Mouse (Mus musculus) embryo, embryonic 11 days (tissue): ENCODE measurements around the gene Mansc4.

Experiments used
- DNase-seq: peaks from one replicate; pipeline ENCODE4 v3.0.0-alpha.2; 2015

The Mansc4 gene

DNA sequence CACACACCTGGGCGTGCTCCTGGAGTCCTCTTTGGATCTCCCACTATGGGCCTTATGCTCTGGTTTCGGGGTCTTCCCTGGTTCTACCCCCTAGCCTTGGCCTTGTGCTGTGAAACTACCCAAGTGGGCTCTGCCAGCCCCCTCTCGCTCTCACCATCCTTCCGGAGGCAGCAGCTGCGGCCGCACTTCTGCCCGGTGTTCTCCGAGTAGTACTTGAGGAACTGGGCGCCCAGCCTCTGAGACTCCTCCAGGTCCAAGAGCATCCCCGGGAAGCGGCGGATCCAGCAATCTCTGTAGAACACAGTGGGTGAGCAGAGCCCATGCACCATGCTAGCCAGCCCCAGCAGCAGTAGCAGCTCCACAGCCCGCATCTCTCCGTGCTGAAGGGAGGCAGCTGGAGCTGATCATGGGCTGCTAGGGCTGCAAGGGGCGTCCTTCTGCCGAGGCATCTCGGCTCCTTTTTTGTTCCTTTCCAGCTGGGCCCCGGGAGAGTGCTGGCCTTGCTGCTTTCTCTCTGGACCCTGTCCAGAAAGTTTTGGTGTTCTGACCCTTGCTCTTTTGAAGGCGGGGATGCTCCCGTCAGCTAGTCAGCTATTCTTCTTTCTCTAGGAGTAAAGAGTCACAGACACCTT, at the start of gene Mansc4:
Gene Mansc4, minus strand, starts transcription at position 439 of the 632 bp plus-strand sequence.
- peak; percentile 70 for DNase-seq

DNA sequence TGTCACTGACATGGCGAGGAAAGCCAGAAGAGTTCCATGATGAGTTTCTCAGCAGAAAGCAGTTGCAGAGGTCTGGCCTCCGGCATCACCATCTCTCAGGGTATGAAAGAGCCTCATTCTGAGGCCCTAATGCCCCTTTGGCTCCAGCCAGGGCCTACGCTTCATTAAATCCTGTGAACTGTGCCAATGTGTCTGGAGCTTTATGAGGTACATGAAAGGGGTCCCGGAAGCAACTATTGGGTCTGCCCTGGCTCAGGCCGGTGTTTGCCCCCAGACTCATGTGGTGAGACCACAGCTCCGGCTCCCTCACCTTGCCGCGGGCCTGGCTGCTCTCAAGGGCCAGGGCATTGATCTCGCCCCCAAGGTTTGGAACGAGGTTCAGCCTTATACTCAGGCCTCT, 40.4 kb upstream of the Mansc4 start:
- no peak for DNase-seq

DNA sequence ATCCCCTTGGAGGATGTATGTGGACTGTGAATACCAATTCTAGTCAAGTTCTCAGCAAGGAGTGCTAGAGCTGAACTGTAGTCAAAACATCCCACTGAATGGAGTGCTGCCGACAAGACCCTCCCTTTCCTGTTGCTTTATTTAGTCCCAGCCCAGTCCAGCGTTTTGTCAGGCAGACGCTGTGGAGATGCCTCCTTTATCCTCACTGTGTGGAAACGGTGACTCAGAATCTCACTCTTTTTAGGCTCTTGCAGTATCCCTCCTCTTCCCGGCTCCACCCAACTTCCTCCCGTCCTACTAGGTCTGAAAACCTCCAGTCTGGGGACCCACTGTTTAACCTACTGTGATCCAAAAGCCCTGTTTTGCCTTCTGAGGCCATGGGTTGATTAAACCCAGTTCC, 34.5 kb upstream of the Mansc4 start:
- DNase-seq = no peak

DNA sequence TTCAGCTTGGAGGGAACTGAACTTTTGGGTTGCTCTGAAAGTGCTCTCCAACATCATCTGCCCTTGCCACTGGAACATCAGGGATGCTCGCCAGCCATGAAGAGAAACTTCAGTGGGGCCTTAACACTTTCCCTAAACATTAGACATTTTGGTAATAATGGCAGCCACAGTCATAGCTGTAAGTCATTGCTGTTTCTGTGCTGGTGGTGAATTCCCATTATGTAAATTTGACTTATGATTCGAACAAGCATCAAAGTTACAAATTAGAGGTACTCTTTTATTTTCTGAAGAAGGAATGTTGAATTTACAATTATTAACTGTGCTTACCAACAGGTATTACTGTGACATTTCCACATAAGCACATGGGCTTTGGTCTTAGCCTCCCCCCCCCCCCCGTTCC, 31.4 kb upstream of the Mansc4 start:
- DNase-seq = no peak

DNA sequence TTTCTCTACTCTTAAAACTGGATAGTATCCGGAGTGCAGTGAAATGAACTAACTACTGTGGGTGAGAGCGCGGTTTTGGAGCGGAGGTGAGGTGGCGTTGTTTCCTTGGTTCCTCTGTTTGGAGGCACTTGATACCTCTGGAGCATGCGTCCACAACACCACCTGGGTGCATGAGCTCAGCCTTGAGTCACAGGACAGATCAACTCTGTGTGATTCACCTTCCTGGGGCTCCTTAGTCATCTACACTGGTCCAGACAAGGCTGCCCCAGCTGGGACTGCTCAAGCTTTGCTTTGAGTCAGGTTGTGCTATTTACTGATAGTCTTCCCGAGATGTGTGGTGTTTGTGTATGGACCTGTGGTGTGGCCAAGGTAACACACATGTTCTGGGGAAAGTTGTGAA, 30.9 kb upstream of the Mansc4 start:
- no peak for DNase-seq

DNA sequence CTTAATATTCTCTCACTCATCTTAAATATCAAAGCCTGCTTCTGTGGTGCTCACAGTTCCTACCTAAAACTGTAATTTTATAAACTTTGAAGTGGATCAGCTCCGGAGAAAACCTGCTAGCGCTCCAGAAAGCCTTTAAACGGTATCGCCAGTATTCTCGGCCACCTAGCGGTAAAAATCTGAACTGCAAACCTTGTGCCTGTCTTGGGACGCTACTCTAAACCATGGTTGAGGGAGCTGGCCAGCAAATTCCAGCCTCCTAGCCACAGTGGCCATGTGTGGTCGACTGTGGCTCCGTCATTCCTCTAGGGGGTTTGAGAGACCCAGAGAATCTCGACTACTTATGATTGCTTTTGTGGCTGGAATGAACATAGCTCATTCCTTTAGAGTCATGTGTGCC, 29.7 kb upstream of the Mansc4 start:
- peak; percentile 90 for DNase-seq

DNA sequence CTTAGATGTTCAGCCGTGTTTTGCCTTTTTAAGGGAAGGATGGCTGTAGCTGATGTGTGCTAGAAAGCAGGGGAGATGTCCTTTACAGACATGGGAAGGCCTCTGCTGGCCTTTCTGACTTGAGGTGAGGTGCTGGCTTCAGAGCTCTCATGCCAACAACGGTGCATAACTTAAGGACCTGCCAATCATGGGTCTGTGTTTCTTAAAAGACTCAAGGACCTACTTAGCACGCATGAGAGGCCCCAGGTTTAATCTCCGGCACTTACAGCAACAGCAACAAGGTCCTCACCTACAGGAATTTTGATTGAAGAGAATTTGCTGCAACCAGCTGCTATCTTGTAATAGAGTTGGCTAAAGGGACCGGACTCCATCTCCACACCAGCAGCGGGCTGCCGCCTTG, 22.5 kb upstream of the Mansc4 start:
- DNase-seq = no peak

DNA sequence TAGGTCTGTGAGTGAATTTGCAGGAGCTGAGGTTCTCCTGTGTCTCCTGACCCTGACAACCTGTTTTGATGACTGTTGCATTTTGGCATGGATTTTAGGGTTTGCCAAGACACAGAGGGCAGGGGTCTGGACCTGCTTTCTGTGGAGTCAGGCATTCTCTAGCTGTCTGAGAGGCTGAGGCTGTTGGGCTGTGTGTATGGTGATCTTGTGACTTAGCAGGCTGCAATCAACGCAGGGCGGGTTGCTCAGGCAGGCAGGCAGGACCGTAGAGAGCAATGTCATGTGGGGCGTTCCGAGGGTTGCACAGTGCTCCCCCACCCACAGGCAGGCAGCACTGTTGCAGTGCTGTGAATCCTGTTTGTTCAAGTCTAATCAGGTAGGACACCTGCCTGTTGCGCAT, 19.9 kb upstream of the Mansc4 start:
- DNase-seq = no peak

DNA sequence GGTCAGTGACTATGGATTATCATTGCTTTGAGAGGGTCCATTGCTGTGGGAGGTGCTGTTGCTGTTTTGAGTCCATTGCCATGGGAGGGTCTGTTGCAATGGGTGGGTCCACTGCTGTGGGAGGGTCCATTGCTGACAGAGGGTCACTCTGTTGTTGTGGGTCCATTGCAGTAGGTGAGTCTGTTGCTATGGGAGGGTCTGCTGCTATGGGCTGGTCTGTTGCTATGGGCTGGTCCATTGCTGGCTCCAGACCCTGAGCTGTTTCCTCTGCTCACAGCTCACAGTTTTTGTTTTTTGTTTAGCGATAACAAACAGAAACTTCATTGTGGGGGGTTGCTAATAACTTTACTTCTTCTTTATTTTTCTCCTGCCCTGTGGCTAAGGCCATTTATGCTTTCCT, 18.7 kb upstream of the Mansc4 start:
- no peak for DNase-seq

DNA sequence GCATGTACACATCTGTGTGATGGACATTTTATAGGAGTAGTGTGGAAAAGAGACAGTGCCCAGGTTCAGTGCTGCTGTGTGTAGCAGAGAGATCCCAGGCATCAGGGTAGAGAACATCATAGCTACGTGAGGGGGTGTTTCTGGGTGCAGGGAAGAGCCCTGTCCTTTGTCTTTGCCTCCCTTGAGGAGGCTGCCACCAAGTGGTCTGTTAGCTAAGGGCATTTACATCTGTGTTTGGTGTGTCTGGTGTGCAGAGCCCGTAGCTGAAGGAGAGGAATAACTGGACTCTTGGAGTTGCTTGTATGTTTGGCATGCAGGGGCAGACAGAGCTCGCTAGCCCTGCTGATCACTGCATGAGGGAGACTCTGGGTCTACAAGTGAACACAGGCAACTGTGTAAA, 15.5 kb upstream of the Mansc4 start:
- no peak for DNase-seq

DNA sequence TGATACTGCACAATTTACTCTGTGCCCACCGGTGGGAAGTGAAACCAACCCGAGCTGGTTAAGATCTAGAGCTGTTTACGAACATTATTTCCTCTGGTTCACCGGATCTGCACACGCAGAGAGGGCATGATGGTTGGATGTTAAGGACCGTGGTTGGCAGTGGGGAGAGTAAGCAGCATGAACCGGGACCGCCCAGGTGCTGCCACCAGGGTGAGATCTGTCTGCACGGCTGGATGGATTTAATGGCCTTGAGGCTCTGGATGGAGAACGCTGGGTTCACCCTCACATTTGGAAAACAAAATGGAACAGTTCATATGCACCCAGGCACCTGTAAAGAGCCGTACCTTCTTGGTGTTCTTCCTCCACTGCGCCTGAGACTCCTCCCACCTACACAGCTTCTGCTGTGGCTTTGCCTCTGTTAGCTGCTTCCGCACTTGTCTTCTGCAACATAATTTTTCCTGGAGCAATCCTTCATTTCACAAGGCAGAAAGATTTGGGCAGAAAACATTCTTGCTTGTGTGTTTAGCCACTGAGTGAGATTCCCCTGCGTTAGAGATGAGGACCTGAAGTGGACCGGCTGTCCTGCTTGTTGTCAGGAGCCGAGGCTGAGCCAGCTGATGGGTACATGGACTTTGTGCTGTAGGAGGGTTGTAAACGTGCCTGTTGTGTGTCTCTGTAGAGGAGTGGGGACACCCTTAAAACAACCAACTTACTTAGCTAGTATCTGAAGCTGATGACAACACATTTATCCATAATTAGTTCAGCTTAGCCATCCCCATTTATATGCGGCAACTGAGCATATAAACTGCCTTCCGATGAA, 12.8 kb upstream of the Mansc4 start:
- no peak for DNase-seq

DNA sequence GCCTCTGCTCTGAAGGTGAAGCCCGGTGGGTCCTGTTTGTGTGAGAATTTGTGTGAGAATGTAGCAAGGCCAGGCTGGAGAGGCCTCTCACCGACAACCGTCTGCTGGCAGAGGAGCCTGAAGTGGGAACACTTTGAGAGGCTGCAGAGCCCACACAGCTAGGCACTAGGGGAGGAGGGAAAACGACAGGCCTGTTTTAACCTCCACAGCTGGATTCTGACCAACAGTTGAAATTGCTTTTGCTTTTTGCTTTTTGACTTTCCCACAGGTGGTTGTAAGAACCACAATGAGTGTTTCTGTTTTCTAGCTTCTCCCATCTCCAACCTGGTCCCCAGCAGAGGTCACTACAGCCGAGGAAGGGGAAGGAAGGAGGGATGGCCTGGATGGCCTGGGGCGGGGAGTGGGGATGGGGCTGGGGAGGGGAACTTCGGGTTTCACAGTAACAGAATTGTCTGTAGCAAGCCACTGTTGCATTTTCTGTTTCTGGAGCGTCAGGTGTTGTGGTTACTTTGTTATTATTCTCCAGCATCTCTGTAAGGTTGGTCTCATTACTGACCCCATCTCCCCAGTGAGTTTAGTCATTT, 10.6 kb upstream of the Mansc4 start:
- no peak for DNase-seq

DNA sequence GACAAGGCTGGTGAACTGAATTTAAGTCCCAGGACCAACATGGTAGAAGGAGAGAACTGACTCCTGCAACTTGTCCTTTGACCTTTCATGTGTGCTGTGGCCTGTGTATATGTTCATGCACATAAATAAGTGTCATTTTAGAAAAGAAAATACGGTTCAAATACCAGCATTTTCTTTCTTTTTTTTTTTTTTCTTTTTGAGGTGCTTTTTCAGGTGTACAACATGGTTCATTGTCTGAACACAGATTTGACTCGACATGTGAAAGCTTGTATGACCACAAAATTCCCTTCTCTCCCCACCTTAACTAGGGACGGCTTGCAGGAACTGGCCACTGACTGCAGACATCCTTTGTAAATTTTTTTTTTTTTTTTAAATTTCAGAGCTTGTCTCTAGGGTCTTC, 10.1 kb upstream of the Mansc4 start:
- DNase-seq = no peak

DNA sequence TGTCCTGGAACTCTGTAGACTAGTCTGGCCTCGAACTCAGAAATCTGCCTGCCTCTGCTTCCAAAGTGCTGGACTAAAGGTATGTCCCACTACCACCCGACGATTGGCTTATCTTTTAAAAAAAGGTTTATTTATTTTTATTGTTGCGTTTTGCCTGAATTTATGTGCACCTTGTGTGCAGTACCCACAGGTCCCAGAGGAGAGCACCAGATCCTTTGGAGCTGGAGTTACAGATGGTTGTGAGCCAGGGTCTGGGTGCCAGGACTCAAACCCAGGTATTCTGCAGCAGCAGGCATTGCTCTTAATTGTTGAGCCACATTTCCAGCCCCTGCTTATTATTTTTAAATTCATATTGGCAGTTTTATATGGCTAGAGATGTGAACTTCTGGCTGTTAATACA, 9.3 kb upstream of the Mansc4 start:
- DNase-seq = no peak

DNA sequence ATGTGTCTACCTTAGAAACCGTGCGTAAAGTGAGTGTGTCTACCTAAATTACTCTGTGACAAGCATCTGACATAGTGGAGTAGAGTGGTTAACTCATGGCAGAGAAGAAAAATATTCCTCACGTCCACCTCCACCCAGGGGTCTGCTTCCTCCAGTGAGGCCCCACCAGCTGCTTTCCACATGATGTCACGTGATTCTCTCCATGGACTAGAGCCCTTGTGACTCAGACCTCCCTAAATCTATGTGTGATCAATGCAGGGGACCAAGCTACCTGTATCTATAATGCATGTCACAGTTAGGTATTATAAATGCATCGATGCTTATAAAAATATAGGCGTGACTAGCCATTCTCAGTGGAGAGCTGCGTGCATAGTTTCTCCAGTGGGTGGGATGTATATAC, 7.9 kb upstream of the Mansc4 start:
- DNase-seq = no peak

DNA sequence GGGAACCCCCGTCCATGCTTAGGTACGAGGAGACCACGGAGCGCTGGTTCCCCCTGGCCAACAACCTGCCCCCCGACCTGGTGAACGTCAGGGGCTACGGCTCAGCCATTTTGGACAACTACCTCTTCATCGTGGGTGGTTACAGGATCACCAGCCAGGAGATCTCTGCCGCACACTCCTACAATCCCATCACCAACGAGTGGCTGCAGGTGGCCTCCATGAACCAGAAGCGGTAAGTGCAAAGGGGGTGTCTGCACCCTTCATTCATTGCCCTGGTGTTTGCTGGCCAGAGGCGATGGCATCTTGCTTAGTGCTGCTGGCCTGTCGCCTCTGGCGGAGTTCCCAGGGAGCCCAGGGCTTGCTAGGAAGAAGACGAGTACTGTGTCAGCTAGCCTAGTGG, 5.3 kb upstream of the Mansc4 start:
- peak; percentile 34 for DNase-seq

DNA sequence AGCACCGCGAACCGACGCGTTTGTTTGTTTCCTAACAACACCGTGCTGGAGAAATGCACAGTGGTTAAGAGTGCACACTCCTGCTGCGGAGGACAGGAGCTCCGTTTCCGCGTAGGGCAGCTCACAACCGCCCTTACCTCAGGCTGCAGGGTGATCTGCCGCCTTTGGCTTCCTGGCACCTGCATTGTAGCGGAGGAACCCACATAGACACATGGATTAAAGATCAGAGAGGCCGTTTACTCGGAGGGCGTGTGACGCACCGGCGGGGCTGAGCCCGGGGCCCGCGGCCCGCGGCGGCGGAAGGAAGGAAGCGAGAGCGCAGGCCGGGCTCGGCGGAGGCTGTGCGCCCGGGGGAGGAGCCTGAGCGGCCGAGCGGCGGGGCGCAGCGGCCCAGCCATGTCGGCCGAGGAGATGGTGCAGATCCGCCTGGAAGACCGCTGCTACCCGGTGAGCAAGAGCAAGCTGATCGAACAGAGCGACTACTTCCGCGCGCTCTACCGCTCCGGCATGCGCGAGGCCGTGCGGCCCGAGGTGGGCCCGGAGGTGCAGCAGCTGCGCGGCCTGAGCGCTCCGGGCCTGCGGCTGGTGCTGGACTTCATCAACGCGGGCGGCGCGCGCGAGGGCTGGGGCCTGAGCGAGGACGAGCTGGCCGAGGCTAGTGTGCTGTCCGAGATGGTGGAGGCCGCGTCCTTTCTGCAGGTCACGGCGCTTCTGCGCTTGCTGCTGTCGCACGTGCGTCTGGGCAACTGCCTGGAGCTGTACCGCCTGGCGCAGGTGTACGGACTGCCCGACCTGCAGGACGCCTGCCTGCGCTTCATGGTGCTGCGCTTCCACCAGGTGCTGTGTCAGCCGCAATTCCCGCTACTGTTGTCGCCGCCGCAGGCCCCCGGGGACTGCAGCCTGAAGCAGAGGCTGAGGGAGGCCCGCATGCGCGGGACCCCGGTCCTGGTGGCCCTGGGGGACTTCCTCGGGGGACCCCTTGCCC, 4.6 kb upstream of the Mansc4 start, which contains the start of gene Klhl42:
Gene Klhl42, plus strand, starts transcription at position 244 of the 985 bp plus-strand sequence.
- peak; percentile 85 for DNase-seq

DNA sequence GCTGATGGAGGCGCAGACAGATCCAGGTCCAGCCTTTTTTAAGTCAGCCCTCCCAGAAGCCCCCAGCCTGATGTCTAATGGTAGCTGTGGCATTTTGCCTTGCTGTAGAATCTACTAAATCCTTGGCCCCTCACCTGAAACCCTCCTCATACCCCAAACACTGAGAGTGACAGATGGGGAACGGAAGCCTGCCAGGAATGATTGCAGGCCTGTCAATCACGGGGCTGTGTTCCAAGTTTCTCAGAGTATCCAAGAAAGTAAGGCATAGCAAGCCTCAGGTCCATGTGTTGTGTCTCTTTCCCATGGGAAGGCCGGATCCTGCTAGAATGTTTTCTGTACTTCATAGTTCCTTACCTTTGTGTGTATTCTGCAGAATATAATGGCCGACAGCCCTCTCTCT, 3.4 kb upstream of the Mansc4 start:
- DNase-seq = no peak

DNA sequence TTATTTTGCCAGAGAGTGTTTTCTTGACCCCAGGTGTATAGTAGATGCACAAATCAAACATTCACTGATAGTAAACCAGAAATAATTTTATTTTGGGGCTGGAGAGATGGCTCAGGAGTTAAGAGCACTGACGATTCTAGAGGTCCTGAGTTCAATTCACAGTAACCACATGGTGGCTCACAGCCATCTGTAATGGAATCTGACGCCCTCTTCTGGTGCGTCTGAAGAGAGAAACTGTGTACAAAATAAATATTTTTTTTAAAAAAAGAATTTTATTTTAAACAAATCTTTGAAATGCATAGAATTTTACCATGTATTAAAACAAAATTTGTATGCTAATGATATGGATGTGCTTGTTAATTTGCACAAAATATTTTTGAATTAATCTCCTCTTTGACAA, 1.7 kb upstream of the Mansc4 start:
- DNase-seq = no peak

DNA sequence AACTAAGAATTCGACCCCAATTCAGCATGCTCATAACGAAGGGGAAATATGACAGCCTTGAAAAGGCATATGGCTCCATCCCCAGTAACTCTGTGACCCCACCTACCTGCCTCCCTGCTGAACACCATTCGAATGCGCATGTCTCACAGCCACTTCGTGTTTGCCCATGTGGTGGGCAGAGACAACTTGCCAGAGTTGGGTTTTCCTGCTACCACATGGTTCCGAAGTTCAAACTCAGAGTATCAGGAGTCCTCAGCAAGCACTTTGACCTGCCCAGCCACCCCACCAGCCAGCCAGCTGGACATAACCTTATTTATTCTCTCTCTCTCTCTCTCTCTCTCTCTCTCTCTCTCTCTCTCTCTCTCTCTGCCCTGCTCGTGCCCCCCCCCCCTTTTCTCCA, 904 bp upstream of the Mansc4 start:
- no peak for DNase-seq

DNA sequence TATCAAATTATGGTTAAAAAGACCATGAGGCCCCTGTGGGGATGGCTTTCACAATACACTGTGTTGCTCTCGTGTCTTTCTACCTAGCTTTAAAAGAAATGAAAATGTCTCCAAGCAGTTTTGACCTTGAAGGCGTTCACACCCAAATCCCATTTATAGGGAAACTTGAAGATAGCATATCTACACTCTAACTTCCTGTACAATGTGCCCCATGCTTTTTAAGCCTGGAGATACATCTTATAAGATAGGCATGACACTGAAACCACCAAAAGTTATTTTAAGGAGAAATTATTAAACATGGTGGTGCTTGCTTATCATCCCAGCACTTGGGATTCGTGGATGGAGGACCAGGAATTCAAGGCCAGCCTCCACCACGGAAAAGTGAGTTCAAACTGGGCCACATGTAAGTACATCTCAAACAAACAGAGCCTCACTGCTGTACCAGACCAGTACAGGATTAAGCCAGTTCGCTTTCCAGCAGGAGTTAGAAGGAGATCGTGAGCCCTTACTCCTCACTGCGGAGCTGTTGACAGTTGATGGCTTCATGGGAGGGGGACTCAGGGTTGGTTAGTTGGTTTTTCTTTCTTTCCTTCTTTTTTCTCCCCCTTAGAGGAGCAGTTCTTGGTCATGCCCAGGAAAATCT, 1.3 kb downstream of the Mansc4 start:
- DNase-seq = no peak

DNA sequence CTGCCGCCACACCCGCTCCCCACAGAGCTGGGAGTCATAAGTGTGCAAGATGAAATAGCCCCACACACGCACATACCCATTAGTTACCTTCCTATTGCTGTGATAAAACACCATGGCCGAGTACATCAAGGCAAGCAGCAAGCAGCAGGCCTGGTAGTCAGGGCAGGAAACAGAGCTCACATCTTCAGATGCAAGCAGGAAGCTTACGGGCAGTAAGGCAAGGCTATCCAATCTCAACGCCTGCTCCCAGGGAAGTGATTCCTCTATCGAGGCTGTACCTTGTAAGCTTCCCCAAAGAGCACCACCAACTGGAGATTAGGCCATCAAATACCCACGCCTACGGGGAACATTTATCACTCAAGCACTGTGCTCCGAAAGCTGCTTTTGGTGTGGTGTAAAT, 6.9 kb downstream of the Mansc4 start:
- no peak for DNase-seq

DNA sequence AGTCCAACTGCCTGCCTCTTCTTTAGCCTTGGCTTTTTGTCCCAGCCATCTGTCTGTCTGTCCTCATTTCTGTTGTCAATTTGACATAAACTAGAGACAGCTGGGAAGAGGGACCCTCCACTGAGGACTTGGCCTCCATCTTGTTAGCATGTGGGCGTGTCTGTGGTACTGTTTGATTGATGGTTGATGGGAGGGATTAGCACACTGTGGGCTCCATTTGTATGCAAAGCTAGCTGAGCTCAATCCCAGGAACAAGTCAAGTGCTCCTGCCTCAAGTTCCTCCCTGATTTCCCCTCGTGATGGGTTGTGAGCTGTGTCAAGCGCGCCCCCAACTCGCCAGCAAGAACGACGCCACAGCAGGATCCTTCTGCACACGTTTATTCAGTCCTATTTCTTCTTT, 10.0 kb downstream of the Mansc4 start:
- no peak for DNase-seq
